Mouse (Mus musculus): ENCODE results near the gene Crtap. TPM values are rescaled to one million over a fixed set of nuclear protein-coding genes. Genes with fewer than 3 reads are reported as not detected.
"Not testable (repeated sequence)": the region's sequence is repeated elsewhere in the genome, so short reads cannot be mapped to it uniquely, and the experiment has no call there.

Crtap gene
- total RNA-seq, 2 experiments from 2014 or later = 69.7 to 79.2 TPM

DNA sequence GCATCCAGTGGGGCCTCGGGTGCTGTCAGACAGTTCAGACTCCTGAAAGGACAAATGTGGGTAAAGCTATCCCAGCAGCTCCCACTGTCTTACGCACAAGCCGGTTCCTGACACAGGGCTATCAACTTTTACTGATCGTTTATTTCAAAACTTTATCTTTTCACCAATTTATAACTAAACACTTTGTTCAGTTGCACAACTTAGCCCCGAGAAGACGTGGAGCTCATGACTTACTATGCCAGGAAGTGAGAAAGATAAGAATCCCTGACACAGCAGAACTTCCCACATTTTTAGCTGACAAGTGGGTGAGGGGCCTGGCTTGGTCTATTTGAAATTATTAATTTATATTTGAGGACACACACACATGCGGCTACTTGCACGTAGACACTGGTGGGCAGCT is 4.2 kb upstream of the Crtap start:
- no peak for DNase-seq

DNA sequence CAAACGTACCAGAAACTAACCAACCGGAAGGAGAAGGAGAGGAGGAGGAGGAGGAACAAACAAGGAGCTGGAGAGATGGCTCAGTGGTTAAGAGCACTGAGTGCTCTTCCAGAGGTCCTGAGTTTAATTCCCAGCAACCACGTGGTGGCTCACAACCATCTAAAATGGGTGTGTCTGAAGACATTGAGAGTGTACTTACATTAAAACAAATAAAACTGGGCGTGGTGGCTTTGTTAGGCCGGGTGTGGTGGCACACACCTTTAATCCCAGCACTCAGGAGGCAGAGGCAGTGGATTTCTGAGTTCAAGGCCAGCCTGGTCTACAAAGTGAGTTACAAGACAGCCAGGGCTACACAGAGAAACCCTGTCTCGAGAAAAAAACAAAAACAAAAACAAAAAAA is 3.7 kb upstream of the Crtap start:
- DNase-seq = not testable (repeated sequence)

DNA sequence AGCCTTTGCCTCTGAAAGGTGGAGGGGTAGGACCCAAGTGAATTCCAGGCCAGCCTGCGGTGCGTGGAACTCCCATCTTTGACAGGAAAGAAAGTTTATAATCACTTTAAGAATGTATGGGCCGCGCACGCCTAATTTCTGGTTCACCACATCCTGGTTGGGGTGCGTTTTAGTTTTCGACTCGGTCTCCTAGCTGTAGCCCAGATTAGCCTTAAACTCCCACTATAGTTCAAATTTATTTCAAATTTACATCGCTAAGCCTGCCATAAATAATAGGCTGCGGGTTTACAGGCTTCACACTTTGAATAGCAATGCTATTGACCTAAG is 237 bp upstream of the Crtap start:
- DNase-seq = no peak

DNA sequence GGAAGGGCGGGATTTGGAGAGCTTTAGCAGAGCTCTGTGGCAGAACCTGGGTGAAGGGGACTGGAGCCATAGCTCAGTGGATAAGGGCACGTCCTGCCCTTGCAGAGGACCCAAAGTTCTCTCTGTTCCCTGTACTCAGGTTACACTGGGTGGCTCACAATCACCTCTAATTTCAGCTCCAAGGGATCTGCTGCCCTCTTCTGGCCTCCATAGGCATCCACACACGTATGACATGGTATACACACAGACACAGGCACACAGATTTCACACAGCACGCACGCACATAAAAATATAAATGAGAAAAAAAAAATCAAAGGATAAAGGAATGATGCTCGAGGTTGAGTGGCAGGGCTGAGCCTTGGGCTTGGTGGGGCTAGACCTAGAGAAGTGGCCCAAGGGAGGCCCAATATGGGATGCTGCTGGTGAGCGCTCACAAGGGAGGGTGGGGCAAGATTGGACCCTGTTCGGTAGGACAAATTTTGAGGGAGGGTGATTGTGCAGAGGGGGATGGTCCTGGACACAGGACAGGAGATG is 1.0 kb downstream of the Crtap start:
- no peak for DNase-seq

DNA sequence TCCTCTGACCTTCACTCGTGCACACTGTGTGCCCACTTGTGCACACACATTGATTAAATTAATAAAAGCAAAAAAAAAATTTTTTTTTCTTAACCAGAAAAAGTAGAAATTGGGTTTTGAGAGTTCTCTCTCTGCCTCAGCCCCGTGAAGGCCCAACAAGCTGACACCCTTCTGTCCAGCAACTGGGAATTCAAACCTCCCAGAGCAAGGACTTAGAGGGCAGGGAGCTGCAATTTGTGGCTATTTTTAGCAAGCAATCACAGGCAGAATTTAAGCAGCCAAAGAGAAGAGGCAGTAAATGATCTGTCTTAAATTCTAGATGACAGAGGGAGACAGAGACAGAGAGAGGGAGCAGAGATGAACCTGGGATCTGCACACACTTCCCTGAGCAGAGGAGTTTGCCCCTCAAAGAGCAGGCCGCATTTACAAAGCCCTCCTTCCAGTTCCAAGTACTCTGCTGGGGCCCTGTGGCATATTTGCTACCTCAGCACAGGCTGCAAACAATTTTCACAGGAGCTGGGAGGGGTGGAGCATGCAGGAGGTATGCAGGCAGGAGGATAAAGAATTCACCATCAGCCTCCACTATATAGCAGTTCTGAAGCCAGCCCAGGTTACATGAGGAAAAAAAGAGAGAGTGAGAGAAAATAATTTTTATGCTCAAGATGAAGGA is 1.6 kb downstream of the Crtap start:
- DNase-seq = no peak

DNA sequence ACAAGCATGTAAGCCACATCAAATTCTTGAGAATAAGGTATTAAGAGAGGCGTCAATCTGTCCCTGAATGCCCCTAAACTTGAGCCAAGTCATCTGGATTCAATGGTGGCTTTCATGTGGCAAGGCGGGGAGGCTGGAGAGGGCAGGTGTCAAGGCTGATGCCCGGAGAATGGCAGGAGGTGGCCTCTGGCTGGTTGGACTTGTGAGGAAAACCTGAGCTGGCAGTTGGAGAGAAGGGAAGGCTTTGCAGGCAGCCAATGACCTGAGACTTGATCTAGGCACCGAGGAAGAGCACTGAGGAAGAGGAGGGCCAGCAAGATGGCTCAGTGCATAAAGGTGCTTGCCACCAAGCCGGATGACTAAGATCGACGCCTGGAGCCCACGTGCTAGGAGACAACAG is 2.2 kb downstream of the Crtap start:
- no peak for DNase-seq

DNA sequence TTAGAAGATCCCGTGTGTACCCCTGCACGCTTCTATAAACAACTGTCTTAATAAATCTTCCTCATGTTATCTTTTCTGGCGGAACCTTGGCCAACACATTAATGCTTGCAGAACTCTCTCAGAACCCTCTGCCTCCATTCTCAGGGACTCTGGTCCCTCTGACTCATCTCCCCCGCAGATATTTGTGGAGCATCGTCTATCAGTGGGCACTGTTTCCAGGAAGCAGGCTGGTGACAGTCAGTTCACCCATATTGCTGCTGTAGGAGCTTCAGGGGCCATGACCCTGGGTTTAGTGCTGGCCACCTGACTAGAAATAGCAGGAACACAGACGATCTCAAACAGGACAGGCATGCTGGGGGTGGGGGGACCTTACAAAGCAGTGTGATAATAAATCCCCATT is 3.4 kb downstream of the Crtap start:
- no peak for DNase-seq

DNA sequence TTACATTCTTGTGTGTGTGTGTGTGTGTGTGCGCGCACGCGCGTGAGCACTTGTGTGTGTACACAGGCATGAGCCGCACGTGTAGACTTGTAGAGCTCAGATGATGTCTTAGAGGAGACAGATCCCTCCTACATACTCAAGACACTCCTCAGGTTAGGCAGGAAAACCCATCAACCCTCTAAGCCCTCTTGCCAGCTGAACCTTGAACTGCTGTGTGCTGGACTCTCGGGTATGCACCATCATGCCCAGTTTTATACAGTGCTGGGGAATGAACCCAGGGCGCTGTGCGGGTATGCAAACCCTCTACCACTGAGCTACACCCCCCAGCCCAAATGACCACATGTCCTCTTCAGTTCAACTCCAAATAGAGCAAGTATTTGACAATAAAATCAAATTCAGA is 5.3 kb downstream of the Crtap start:
- no peak for DNase-seq

DNA sequence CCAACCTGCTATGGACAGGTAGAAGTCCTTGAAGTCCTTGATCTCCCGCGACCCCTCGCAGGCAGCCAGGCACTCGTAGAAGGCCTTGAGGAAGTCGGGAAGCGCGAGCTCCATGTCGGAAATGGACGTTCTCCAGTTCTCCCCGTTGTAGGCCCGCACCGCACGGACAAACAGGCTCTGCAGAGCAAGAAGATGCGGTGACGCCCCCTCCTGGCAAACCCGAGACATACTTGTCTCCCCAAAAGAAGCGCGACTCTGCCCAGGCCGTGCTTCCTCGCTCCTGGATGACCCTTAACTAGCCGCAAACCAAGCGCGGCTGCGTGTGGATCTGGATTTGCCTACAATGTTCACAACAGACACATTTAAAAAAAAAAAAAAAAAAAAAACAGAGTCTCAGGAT is 5.8 kb downstream of the Crtap start:
- DNase-seq = no peak

DNA sequence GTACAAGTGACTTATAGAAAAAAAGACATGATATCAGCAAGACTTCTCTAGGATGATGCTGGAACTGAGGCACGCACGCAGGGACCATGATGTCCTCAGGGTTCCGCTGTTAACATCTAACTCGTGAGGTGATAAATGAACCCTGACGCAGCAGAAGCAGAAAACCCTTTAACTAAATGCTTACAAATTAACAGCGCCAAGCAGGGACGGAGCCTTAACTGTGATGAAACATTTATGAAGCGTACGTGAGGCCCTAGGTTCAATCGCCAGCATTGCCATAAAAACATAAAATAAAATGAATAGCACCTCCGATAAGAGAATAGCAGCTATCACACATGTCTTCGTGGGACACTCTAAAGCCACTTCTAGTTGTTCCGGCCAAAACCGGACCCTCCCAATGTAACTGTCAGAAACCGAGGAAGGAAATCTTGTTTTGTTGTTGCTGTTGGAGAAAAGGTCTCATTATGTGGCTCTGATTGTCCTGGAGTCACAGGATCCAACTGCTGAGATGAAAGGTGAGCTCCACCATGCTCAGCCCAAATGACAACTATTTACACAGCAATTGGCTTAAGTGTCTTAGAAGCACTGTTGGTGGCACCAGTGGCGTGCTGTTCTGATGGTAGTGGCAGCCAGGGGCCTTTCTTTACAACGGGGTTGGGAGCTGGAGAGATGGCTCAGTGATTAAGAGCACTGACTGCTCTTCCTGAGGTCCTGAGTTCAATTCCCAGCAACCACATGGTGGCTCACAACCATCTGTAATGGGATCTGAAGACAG is 7.4 kb downstream of the Crtap start:
- DNase-seq = no peak

DNA sequence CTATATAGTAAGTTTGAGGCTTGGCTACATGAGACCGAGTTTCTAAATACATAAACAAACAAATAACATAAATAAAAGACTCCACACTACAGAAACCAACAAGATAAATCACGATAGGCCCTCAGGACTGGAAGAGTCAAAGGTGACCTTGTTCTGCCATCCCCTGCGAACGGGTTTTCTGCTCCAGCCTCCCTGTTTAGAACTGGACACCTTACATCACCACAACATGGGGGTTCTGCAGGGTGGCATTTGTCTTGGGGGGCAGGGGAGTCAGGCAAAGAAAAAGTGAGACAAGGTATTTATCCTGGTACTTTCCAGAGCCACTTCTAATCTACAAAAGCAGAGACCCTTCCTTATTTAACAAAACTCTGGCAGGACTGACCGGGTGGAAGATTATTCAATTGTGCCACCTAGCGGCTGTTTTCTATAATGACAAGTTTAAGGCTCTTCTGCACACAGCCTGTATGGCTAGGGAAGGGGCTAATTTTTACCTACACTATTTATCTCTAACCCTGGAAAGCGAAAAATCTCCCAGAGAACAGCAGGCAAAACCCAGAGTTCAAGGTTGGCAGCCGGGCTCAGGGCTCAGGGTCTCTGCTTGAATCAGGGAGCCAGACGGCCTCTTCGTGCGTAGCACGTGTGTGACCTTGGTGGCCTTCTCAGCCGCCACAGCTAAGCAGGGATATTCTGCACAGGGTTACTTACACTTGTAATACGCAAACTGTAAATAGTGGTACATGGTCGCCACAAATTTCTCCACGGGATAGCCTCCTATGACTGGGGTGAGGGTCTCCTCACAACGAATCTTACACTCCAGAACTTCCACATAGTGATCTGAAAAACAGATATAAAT is 9.4 kb downstream of the Crtap start:
- DNase-seq = peak; percentile 44

DNA sequence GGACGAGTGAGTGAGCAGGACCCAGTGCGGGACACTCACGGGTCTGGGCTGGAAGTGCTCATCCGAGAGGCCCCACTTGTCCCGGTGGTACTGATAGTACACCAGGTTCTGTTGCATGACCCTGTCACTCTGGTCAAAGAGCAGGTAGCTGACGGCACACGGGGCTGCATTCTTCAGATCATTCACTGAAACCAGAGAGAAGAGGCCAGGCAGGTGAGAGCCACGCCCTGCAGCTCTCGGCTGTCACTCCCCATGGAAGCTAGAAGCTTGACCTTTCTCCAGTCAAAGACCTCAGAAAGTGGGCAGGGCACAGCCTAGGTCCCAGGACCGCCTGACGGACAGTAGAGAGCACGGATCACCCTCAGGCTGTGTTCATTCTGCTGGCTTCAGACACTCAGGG is 10.6 kb downstream of the Crtap start:
- DNase-seq = no peak

DNA sequence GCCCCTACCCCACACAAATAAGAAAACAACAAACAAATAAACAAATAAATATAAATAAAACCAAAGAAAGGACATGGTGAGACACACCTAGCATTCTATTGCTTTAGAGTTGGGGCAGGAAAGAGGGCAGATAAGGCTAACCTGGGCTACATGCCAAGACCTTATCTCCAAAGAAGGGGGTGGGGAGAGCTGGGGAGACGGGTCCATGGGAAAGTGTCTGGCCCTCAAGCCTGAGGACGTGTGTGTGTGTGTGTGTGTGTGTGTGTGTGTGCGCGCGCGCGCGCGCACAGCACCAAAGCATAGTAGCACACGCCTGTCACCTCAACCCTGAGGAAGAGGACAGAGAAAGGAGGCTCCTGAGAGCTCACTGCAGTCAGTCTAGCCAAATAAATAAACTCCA is 13.3 kb downstream of the Crtap start:
- peak; percentile 55 for DNase-seq

DNA sequence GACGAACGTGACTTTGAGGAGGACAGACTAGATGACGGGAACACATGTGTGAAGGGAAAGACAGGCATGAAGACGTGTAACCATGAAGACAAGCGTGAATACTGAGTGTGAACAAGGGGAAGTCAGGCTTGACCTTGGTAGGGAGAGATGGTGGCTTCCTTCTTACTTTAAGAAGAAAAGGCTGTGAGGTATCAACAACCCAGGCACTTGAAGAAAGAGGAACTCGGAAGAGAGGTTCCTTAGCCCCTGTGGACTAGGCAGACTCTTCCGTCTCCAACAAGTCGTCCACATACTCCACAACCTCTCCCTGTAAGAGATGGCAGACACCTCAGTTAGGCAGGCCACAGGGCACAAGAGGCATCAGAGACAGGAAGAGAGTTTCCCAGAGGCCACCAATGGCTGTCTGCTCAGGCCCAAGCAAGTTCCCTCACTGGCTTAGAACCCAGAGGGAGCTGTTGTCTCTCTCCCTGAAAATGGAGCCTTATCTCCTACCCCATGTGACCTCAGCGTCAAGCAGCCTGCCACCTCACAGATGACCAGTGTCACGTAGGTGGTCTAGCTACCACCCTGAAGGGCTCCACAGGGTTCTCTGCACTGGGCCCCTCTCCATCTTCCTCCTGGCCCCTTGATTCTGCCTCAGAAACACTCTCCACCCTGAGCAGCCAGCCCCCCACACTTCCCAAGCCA is 15.1 kb downstream of the Crtap start:
- no peak for DNase-seq

DNA sequence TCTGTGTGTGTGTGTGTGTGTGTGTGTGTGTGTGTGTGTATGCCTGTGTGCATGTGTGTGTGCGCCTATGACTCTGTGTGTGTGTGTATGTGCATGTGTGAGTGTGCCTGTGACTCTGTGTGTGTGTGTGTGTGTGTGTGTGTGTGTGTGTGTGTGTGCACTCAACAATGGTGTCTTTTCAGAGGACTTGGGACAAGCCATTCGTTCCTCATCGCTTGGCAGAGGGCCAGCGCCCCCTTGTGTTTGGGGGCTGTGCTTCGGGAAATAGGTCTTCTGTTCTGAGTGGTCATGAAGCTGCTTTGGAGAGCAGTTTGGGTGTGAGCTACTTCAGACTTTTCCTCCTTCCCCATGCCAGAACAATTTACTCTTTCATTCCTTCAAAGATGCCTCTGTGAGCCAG is 18.8 kb downstream of the Crtap start:
- not testable (repeated sequence) for DNase-seq

DNA sequence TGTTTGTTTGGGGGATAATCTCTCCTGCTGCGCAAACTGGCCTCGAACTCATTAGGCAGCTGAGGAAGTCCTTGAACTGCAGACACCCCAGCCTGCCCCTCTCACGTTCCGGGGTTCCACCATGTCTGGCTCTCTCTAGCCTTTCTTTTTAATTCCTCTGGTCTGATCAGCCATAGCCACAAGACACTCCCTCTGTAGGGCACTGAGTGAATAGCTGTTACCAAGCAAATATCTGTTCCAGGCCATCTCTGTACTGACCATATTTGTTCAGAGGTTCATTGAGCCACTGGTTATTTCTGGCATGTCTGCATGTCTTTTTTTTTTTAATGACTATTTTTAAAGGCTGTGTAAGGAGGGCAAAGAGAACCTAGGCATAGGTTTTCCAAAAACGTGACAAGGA is 21.1 kb downstream of the Crtap start:
- not testable (repeated sequence) for DNase-seq

DNA sequence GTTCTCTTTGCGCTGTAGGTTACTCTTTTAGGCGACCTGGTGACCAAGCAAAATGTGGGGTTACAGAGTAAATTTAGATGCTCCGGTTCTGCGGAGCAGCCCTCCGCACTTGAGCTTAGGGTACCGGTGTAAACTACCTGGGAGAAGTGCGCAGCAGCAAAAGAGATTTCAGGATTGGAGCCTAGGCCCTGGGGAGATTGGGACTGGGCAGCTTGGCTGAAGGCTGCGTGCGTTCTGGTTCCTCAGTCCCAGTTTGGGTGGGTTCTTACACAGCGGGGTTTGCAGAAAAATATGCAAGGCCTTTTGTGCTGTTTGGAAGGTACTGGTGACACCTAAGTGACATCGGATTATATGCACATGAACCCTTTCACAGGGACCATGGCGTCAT is 22.0 kb downstream of the Crtap start:
- DNase-seq = no peak

DNA sequence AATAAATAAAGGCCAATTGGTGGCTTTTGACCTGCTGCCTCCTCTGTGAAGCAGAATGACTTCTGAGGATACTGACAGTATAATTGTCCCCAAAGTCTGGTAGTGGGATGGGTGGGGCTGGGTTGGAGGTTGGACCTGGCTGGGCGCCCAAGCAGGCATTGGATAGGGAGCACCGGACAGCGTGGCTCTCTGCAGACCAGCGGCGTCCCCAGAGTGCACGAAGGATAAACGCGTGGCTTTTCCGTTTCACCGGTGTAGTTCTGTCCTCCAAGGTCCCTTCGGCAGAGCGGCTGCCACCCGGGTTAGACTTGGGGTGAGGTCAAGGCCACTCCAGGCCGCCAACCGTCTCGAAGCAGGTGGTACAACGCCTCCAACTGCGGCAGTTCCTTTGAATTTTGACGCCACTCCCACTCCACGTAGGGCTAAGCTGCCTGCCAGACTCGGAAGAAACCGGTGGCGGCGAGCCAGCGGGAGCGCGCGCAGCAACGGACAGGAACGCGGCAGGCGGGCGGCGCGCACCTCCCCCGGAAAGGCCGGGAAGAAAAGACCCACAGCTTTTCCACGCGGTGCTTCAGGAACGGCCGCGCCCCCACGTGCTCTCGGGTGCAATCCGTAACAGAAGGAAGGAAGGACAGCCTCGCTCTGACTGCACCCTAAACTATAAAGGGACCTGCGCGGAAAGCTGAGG is 22.5 kb downstream of the Crtap start:
- peak; percentile 88 for DNase-seq

DNA sequence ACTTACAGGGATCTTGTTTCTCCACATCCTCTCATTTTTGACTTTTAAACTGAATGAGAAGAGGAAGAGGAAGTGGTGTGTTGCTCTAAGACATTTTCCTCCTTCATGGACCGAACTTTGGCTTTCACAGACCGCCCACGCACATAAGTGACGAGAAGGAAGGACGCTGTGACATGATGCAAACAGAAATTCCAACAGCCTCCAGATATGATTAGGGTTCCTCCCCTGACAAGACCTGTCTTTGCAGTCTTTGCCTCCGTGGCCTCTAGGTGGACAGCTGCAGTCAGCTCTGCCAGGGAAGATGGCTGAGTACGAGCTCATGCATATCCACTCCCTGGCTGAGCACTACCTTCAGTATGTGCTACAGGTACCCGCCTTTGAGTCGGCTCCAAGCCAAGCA is 60.6 kb downstream of the Crtap start, which contains the start of gene Bcl2a1c:
Gene Bcl2a1c, plus strand, starts transcription at position 281 of the 400 bp plus-strand sequence.
- DNase-seq = not testable (repeated sequence)

DNA sequence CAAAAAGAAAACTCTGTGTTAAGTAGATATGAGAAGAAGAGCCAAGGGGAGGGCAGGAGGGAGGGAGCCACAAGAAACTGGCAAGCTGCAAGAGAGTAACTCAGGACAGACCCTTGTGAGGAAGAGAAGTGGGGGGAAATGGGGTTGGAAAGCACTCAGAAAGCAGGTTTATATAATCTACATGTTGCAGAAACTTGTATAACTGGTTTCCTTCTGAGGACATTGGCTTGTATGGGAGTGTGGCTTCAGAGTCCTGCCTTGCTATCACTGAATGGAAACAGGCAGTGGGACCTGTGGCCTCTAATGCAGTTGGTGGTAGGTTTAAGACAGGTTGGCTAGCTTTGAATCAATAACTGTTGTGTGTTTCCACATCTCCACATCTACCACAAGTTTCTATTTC is 62.1 kb downstream of the Crtap start:
- DNase-seq = not testable (repeated sequence)

DNA sequence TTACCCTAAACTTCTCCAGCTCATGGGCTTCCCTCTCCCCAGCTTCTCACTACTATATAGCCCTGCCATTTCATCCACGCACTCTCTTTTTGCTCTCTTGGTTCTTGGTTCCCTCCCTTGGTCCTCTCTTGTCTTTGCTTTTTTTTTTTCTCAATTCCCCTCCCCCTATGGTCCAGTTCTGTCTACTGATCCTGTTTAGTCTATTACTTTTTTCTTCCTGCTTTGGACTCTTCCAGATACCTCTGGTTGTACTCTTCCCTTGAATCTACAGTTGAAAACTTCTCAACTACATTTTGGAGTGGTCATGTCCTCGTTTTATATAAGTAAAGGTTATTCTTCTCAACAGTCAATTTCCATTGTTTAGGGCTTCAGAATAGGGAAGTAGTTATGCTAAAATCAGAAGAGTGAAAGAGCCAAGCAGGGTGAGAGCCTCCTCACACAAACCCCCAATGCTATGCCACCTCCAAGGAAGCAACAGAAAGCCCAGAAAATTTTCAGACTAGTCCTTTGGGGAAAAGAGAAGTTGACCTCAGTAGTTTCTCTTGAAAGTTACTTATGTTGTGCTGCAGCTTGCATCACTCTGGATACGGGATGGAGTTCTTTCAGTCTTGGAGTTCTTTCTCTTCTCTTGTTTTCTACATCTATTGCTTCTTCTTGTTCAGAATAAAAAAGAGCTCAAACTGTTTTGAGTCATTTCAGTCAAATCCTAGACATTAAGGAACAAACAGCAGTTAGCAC is 64.3 kb downstream of the Crtap start:
- DNase-seq = no peak
